Mouse (Mus musculus) R1 (cell line): ENCODE measurements at regions not wholly inside any gene's neighbourhood (a gene's known extent, or its start where the extent isn't known, plus 50 kb on each side); places are given as distances from the start of the nearest gene placed in this dataset.

Experiments
- DNase-seq: peaks from one replicate; pipeline ENCODE4 v3.0.0-alpha.2; 2018; ENCODE audit warnings: low read depth, low spot score

DNA sequence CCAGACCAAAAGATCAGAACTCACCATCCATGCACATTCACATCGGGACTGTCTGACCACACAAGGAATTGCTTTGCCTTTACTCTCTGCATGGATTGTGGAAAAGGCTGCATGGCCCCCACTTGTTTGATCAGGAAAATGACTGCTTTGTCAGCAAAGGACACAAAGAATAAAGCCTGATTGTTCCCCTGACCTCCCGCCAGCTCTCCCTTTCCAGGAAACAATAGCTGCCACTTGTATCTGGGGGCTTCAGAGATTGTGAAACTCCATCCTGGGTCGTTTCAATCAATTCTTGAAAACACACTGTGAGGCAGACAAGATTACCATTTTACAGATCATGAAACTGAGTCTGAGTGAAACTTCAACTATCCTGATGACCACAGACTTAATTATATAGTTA is 70.7 kb downstream of the Zic3 start:
- peak; percentile 48 for DNase-seq

DNA sequence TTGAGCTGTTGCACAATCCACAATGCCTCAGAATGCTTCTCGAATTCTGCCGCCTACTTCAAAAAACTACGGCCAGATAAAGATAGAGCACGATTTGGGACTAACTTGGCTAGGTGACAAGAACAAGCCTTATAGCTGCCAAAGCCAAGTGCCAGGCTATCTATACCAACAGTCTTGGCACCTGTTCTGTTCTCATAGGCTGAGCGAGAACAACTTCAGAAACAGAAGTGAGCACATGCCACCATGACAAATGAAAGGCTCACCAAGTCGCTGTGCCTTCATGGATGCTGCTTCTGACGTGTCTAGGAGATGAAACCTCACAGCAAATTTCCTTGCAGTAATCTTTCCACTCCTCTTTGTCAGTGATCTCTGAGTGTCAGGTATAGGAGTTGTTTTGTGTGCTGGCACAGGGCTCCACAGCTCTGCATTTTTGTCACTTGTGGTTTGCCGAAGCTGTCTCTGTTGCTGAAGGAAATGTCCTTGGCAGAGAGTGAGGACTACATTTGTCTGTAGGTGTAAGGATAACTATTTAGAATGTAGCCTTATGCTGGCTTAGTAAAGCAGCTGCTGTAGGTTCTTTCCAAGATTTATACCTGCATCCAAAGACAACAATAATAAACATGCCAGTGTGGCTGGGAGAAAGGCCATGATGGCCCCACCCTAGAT is 95.4 kb downstream of the Zic3 start:
- DNase-seq, result no peak

DNA sequence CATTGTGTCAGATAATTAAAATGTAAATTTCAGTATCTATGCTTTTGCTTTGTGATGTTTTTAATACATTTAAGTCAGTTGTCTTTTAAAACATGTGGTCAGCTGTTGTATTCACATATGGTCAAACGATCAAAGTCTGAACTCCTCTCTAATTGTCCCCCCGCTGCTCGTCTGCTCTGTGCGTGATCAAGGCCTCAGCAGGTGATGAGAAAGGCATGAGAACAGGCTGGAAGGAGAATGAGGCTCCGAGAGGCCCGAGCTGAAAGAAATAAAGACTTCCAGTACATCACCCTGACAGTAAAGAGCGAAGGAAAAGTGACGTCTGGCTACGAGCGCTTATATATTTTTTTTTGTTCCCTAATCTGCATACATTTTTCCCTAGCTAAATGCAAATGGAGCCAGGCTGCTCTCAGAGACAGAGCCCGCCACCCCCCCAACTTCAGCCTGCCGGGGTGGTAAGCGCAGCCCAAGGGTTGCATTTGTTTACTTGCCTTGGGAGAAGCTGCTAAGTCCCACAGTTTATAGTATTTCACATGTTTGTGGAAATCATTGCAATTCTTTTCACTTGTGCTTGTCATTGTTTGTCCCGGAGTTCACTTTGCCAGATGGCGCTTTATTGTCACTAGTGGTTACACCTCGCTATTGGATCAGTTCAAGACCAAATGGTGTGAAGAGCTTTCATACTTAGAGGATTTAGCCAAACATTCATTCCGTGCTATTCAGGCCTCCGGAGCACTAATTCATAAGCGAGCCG is 133.0 kb downstream of the Zic3 start:
- DNase-seq, result peak; percentile 74

DNA sequence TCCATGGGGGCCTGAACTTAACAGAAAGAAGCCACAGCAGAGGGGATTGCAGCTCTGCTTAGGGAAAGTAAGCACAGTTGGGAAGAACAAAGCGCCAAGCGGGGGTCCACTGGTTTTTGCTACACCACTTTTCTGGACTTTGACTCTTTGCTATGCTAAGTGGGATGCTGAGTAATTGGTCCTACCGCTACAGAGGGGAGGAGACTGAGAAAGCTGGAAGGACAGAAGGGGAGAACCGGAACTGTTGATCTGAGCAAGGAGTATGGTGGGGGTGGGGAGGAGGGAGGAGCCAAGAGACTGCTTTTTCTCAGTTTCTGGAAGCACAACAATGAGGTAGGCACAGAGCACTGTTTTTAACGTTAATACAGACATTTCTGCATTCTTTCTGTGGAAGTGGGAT is 134.9 kb downstream of the Zic3 start:
- DNase-seq, result peak; percentile 89

DNA sequence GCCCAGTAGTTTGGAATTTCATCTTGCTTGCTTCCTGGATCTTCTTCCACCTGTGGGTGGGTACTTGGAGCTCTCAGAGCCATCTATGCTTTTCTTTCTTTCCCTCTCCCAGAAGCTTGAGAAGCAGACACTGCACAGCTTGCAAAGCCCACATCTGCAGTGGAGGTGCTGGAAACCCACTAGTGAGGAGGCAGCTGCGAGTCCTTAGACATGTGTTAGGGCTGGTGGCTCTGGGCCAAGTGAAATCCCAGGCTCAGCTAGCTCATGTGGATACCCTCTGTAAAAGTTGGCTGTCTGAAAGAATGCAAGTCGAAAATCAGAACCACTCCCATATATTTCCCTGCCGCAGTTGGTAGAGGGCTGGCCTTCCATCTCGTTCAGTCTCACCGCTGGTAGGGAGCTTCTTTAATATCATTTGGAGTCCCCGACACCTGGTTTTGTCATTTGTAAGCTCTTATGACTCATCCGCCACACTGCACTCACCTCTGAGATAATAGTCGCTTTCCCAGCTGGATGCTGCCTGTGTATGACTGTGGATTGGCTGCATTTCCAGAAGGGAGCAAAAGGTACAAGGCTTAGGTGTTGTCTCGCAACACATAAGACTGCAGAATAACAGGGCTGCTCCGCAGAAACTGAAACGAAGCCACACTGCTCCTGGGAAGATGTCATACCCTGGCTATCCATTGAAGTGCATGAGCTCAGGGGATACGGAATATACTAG is 143.8 kb downstream of the Zic3 start:
- no peak for DNase-seq

DNA sequence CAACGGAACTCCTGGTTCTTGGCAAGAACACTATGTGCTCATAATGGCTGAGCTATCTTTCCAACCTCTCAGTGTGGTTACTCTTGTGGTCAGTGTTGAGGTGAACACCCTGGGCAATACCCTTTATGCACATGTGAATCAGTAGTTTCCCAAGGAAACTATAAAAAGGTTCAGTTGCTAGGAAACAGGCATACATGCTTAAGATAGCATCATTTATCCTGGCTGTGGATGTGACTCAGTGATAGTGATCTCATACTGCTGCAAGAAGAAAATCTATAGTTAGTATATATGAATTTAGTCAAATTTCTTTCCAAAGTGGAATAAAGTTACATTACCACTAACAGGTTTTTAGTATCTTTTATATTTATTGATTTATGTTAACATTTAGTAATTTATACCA is 151.8 kb downstream of the Zic3 start:
- no peak for DNase-seq
